Mouse (Mus musculus): ENCODE results near the gene Hist1h2bh. TPM values are rescaled to one million over a fixed set of nuclear protein-coding genes. Genes with fewer than 3 reads are reported as not detected.

The Hist1h2bh gene
- polyA plus RNA-seq, 1 experiment, result 4.4 TPM

DNA sequence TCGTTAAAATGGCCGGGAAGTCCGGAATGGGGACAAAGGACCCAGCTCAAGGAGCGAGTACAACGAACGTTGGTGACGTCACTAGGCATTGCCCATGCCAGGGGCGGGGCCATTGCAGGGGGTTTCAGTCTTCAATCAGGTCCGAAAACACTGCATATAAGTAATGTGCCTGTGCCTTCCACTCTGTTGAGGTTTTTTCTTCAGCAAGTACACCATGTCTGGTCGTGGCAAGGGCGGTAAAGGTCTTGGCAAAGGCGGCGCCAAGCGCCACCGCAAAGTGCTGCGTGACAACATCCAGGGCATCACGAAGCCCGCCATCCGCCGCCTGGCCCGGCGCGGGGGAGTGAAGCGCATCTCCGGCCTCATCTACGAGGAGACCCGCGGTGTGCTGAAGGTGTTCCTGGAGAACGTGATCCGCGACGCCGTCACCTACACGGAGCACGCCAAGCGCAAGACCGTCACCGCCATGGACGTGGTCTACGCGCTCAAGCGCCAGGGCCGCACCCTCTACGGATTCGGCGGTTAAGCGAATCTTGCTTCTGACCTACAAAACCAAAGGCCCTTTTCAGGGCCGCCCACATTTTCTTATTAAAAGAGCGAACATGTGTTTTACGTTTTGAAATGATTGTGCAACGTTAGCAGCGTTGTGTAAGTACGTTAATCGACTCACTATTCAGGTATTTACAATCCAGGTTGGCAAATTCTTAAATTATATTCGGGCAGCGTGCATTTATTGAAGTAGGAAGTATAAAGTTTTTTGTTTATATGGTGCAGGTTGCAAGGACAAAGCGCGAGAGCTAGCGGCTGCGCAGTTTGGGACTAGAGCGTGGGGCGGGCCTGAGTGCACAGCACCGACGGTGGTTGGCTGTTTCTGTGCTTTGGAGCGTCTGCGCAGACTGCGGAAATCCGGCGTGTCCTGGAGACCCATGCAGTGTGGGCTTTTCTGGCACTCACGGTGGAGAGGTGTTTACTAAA lies 12.0 kb downstream of the Hist1h2bh start, which contains the start of gene Hist1h4h:
Gene Hist1h4h (plus strand): TSS at position 150 of the 975 bp plus-strand sequence.
- DNase-seq (ENCODE audit: low read depth), result peak; percentile 99
- TF ChIP-seq POLR2A (IDR thresholded peaks at IDR 0.05; ENCODE audit: borderline replicate concordance, extremely low read depth, insufficient read depth, insufficient read length, poor library complexity, severe bottlenecking), result peak; percentile 76; the same call in 1 of the 2 replicates
- no peak for TF ChIP-seq CTCF (IDR thresholded peaks at IDR 0.05; ENCODE audit: borderline replicate concordance, extremely low read depth, insufficient read depth, insufficient read length)

DNA sequence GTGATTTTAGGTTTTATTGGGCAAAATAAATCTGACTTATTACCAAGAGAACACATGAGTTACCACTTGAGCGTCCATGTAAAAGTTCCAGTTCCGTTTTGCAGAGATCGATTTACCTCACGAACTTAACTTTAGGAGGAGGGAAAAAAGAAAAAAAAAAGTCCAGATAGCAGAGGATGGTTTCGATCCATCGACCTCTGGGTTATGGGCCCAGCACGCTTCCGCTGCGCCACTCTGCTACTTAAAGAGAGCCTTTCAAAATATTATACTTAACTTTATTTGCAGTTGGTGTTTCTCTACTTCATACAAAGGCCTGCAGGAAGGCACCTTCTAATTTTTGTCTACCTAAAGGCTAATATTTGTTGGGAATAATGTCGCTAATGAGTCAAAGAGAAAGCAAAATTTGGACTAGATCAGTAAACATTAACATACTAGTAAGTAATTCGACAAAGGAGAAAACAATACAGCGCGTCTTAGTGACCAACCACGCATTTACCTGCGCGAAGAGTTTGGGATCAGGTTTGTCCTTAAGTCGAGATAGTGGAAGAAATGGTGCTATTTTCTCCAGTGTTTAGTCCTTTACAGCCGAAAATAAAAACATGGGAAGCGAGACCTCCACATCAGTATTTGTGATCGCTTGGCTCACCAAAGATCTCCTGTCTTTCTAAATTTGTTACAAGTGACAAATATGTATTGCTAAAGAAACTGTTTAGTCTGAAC lies 12.9 kb downstream of the Hist1h2bh start:
- TF ChIP-seq CTCF (IDR thresholded peaks at IDR 0.05; ENCODE audit: borderline replicate concordance, extremely low read depth, insufficient read depth, insufficient read length) (no peak), POLR2A (IDR thresholded peaks at IDR 0.05; ENCODE audit: borderline replicate concordance, extremely low read depth, insufficient read depth, insufficient read length, poor library complexity, severe bottlenecking) (no peak)
- peak; percentile 78 for DNase-seq (ENCODE audit: low read depth)

DNA sequence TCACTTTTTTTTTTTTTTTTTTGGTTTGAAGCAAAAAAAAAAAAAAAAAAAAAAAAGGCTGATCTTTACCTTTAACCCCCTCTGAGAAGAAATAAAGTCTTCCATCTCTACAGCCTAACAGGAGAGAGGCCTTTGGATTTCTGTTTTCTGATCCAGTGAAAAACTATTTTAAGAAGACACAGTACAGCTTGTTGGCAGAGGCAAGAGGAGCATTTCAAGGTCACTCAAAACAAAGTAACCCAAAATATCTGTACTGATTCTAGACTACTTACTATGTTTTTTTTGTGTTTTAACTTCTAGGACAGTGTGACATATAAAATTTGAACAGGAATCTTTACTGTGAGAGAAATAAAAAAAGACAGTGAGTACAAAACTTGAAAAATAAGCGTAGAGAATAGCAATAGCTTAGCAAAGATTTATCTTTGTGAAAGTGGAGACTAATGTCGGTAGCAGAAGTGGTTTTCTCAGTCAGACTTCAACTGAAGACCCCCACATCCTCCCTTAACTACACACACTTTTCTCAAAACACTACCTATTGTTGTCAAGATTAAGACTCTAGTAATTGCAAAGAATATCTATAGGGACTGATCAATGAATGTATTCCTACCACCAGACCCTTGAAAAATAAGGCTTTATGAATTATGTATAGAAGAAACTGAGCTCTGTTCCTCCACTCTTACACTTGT lies 13.6 kb downstream of the Hist1h2bh start:
- no peak for DNase-seq (ENCODE audit: low read depth)
- TF ChIP-seq POLR2A (IDR thresholded peaks at IDR 0.05; ENCODE audit: borderline replicate concordance, extremely low read depth, insufficient read depth, insufficient read length, poor library complexity, severe bottlenecking) (no peak), CTCF (IDR thresholded peaks at IDR 0.05; ENCODE audit: borderline replicate concordance, extremely low read depth, insufficient read depth, insufficient read length) (no peak)

DNA sequence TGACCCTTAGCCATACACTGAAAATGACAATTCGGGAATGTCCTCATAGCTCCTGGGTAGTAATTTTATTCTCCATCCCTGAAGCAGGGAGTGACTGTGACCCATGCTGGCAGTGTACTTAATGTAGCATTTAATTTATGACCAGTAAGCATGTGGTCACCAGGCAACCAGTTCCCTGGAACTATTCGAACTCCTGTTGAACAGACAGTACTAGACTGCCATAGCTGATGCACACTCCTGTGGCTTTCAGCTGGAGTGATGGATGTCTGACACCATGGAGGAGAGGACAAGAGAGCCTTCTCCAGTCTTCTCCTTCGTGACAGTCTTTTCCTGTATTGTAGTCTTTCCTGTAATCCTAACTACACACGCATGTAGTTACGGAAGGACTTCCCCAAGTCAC lies 14.2 kb downstream of the Hist1h2bh start:
- DNase-seq (ENCODE audit: low read depth), result peak; percentile 15
- no peak for TF ChIP-seq POLR2A (IDR thresholded peaks at IDR 0.05; ENCODE audit: borderline replicate concordance, extremely low read depth, insufficient read depth, insufficient read length, poor library complexity, severe bottlenecking)
- TF ChIP-seq CTCF (IDR thresholded peaks at IDR 0.05; ENCODE audit: borderline replicate concordance, extremely low read depth, insufficient read depth, insufficient read length), result no peak

DNA sequence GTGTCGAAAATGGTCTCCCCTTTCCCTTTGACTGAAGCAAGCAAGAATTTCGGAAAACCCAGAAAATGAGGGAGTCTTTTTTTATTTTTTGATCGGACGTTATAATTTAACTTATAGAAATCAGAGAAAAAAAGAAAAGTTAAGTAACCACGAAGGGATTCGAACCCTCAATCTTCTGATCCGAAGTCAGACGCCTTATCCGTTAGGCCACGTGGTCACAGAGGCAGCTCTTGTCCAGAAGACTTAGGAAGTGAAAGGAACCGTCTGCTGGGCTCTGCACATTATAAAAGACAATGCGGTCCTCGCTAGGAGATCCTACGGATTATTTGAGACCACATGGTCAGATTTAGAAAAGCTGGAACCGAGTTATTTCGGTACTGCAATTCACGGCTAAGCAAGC lies 16.9 kb downstream of the Hist1h2bh start:
- TF ChIP-seq POLR2A (IDR thresholded peaks at IDR 0.05; ENCODE audit: borderline replicate concordance, extremely low read depth, insufficient read depth, insufficient read length, poor library complexity, severe bottlenecking), result no peak
- TF ChIP-seq CTCF (IDR thresholded peaks at IDR 0.05; ENCODE audit: borderline replicate concordance, extremely low read depth, insufficient read depth, insufficient read length), result no peak
- peak; percentile 96 for DNase-seq (ENCODE audit: low read depth)

DNA sequence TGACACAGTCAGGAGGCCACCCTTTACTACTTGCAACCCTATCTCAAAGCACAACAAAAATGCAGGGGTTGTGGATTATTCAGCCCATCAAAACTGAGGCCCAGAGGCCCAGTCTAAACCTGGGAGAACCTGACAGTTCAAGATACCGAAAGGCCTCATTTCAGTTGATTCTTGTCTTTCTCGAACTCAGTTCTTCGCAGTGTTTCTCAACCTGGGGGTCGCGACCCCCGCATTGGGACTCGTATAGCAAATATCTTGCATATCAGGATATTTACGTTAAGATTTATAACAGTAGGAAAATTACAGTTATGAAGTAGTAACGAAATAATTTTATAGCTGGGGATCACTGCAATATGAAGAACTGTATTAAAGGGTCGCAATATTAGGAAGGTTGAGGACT lies 17.3 kb downstream of the Hist1h2bh start:
- no peak for TF ChIP-seq POLR2A (IDR thresholded peaks at IDR 0.05; ENCODE audit: borderline replicate concordance, extremely low read depth, insufficient read depth, insufficient read length, poor library complexity, severe bottlenecking)
- no peak for TF ChIP-seq CTCF (IDR thresholded peaks at IDR 0.05; ENCODE audit: borderline replicate concordance, extremely low read depth, insufficient read depth, insufficient read length)
- no peak for DNase-seq (ENCODE audit: low read depth)

DNA sequence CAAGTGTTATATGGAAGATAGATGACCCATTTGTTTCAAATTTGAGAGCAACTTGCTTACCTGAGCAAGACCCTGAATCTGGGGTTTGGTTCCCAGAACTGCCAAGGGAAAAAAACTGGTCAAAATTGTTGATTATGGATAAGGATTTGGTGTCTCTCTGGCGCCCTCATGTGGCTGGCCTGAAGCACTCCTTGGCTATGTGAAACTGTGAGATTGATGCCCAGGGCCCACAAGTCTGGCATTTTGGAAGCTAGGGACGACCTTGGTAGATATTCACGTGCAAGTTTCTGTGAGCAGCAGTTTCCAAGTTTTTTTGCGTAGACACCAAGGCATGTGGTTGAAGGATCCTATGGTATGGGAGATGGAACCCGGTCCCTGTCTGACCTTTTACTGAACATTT lies 18.5 kb downstream of the Hist1h2bh start:
- peak; percentile 94 for DNase-seq (ENCODE audit: low read depth)
- TF ChIP-seq CTCF (IDR thresholded peaks at IDR 0.05; ENCODE audit: borderline replicate concordance, extremely low read depth, insufficient read depth, insufficient read length) (peak; percentile 84; the same call in 1 of the 2 replicates), POLR2A (IDR thresholded peaks at IDR 0.05; ENCODE audit: borderline replicate concordance, extremely low read depth, insufficient read depth, insufficient read length, poor library complexity, severe bottlenecking) (no peak)

DNA sequence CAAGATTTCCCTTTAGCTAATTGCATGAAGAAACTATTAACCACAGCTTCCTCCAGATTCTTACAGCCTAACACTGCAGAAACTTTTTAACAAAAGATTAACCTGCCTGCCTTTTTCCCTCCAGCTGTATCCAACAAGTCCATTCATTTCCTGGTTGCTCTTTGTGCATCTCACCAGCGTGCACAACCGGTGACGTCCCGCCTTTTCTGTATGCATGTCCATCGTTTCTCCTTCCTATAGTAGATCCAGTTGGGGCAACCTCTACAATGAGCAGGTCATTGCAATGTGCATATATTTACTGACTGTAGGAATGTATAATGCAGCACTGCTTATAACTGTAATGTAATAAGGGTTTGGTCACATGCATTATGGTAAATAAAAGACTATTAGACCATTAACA lies 19.2 kb downstream of the Hist1h2bh start:
- no peak for TF ChIP-seq POLR2A (IDR thresholded peaks at IDR 0.05; ENCODE audit: borderline replicate concordance, extremely low read depth, insufficient read depth, insufficient read length, poor library complexity, severe bottlenecking)
- TF ChIP-seq CTCF (IDR thresholded peaks at IDR 0.05; ENCODE audit: borderline replicate concordance, extremely low read depth, insufficient read depth, insufficient read length), result no peak
- no peak for DNase-seq (ENCODE audit: low read depth)

DNA sequence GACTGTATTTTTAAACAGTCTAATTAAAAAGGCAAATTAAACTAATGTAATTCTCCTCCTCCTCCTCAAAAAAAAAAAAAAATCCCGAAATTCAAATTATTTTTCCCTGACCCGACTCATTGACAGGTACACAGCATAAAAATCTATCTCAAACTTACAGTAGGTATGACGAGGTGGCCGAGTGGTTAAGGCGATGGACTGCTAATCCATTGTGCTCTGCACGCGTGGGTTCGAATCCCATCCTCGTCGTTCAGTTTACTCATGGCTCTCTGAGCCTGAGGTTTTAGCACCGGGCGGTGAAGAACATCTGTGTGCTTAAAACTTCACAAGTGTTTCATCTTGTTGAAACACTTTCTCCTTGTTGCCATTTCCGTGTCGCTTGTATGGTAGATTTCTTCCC lies 21.5 kb downstream of the Hist1h2bh start:
- TF ChIP-seq CTCF (IDR thresholded peaks at IDR 0.05; ENCODE audit: borderline replicate concordance, extremely low read depth, insufficient read depth, insufficient read length) (no peak), POLR2A (IDR thresholded peaks at IDR 0.05; ENCODE audit: borderline replicate concordance, extremely low read depth, insufficient read depth, insufficient read length, poor library complexity, severe bottlenecking) (no peak)
- peak; percentile 73 for DNase-seq (ENCODE audit: low read depth)

DNA sequence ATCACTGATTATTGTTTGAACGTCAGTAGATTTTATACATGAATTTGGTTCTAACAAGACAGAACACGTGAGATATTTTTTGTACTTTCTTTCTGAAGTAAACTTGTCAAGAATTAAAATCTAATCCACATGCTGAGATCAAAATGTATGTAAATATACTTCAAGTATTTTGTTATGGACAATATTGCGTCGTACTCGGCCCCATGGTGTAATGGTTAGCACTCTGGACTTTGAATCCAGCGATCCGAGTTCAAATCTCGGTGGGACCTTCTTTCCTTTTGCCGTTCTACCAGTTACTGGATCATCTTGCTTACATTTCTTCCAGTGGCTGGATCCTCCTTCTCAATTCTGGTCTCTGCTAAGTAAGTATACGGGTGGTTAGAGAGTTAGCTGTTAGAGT lies 23.8 kb downstream of the Hist1h2bh start:
- no peak for TF ChIP-seq POLR2A (IDR thresholded peaks at IDR 0.05; ENCODE audit: borderline replicate concordance, extremely low read depth, insufficient read depth, insufficient read length, poor library complexity, severe bottlenecking)
- no peak for TF ChIP-seq CTCF (IDR thresholded peaks at IDR 0.05; ENCODE audit: borderline replicate concordance, extremely low read depth, insufficient read depth, insufficient read length)
- DNase-seq (ENCODE audit: low read depth), result peak; percentile 77

DNA sequence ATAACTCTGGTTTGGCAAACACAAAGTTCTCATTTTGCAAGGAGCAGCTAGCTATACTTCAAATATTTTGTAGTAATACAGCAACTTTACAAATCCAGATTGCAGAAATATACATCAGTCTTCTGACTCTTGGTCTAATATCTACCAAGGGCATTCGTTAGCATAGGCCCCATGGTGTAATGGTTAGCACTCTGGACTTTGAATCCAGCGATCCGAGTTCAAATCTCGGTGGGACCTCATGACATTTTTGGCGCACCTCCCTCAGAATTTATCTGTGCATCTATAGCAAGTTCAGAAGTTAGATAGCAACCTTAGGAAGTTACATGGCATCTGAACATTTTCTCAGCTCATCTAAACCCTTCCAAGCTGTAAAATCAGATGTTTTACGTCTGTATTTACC lies 24.3 kb downstream of the Hist1h2bh start:
- TF ChIP-seq CTCF (IDR thresholded peaks at IDR 0.05; ENCODE audit: borderline replicate concordance, extremely low read depth, insufficient read depth, insufficient read length), result no peak
- no peak for TF ChIP-seq POLR2A (IDR thresholded peaks at IDR 0.05; ENCODE audit: borderline replicate concordance, extremely low read depth, insufficient read depth, insufficient read length, poor library complexity, severe bottlenecking)
- DNase-seq (ENCODE audit: low read depth), result peak; percentile 83

All from brain, embryonic 14.5 days (tissue).